Mouse (Mus musculus): Measurements from ENCODE around the gene Gipc1. TPM values are rescaled to one million over a fixed set of nuclear protein-coding genes. Genes with fewer than 3 reads are reported as not detected.

The Gipc1 gene
- polyA plus RNA-seq, 1 experiment from 2014 or later = 180 TPM

DNA sequence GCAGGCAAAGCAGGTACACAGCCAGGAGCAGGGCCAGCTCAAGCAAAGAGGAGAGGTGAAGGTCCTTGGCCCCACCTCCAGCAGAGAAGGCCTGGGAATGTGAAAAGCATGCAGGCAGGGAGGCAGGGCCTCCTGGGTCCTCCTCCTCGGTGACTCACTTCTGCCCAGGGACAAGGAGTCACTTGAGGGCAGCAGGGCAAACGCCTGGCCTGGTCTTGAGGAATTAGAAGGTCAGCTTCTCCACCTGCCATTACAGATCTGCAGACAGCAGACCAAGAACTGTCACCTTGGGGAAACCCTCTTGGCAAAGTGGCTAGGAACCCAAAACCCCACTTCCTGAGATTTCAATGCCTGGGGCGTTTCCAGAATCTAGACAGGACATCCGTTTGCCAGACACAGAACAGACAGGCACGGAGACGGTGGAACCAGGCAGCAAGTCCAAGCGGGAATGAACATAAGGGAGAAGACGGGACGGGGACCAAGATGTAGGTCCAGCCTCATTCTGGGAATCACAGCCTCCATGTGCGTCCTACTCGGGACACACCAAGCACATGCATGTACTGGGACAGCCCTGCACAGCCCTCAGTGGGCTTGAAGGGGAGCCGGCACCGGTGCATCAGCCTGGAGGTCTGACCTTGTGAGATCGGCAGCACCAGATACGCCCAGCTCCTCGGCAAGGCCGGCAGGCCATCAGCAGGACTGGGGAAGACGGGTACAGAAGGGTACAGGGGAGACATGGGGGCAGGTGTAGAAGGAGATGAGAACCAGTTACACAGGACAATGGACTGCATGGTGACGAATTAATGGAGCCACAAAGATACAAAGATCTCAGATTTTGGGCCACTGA is 45.1 kb downstream of the Gipc1 start:
- Histone ChIP-seq H3K36me3 (ENCODE audit: control insufficient read depth, insufficient read depth, low read length) (peaks cover under 1% of the 10 kb centered on the region), H3K4me2 (replicated peaks; ENCODE audit: low read depth, low read length) (peak overlapping the region; percentile 92), H3K9me3 (ENCODE audit: control insufficient read depth, low read depth, low read length) (no peaks in the 10 kb centered on the region), H3K27me3 (ENCODE audit: control insufficient read depth, insufficient read depth, low read length) (no peaks in the 10 kb centered on the region), H3K4me1 (ENCODE audit: control insufficient read depth, insufficient read depth, low read length) (peaks cover 34% of the 10 kb centered on the region), H3K4me3 (ENCODE audit: low read depth, low read length) (peak overlapping the region; percentile 90), H3K27ac (ENCODE audit: low read length) (peak overlapping the region; percentile 48; the same call in 1 of the 2 replicates), H3K9ac (replicated peaks; ENCODE audit: low read depth, low read length) (peak overlapping the region; percentile 93; the same call in 1 of the 2 replicates)
- ATAC-seq (ENCODE audit: insufficient number of reproducible peaks, insufficient read depth, low FRiP score, low read depth) = no peak
- WGBS = 41% methylated on average over 19 of the region's 19 CpGs

GRCm38 (mm10) chr8:83698291-83698660 is 45.8 kb downstream of the Gipc1 start:
- no peaks in the 10 kb centered on the region for H3K27me3 ChIP-seq (ENCODE audit: control insufficient read depth, insufficient read depth, low read length)
- H3K4me3 ChIP-seq (ENCODE audit: low read depth, low read length) = peak overlapping the region; percentile 90
- H3K9me3 ChIP-seq (ENCODE audit: control insufficient read depth, low read depth, low read length) = no peaks in the 10 kb centered on the region
- H3K36me3 ChIP-seq (ENCODE audit: control insufficient read depth, insufficient read depth, low read length) = no peaks in the 10 kb centered on the region
- WGBS = 3% methylated on average over 15 of the region's 15 CpGs
- H3K27ac ChIP-seq (ENCODE audit: low read length) = peak overlapping the region; percentile 79
- peak overlapping the region; percentile 93 for H3K9ac ChIP-seq (replicated peaks; ENCODE audit: low read depth, low read length)
- H3K4me2 ChIP-seq (replicated peaks; ENCODE audit: low read depth, low read length) = peak overlapping the region; percentile 92
- ATAC-seq (ENCODE audit: insufficient number of reproducible peaks, insufficient read depth, low FRiP score, low read depth) = peak; percentile 15
- peaks cover 34% of the 10 kb centered on the region for H3K4me1 ChIP-seq (ENCODE audit: control insufficient read depth, insufficient read depth, low read length)

DNA sequence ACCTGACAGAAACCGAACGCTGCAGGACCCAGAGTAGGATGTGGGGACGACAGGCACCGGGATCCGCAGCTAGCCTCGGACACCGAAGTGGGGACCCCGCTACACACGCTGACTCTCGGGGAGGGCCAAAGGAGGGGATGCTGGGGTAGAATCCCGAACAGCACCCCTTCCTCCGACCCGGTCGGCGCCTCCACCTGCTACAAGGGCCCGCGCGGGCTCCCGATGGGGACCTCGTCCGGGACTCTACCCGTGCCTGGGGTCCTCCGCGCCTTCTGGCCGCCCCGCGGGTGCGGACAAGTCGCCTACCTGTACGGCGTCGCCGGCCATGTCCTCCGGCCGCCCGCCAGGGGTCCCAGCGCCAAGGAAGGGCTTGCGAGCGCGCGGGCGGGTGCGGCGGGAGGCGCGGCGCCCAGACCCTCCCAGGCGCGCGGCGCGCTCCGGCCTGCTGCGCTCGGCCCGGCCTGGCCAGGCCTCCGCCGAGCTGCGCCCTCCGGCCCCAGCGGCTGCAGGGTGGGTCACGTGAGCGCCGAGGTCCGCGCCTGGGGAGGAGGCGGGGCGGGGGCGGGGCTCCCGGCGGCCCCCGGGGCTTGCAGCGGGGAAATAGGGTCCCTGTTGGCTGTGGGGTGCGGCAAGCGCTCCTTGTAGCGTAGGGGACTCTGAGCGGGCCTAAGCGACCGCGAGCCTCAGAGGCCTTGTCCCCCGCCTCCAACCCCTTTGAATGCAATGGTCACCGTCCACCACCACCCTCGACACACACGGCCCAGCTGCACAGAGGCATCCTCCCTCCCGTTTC is 46.4 kb downstream of the Gipc1 start, which contains the start of gene Pkn1:
Gene Pkn1, minus strand, starts transcription at position 519 of the 793 bp plus-strand sequence.
- H3K9me3 ChIP-seq (ENCODE audit: control insufficient read depth, low read depth, low read length) = no peaks in the 10 kb centered on the region
- peak within 1 kb of the TSS; percentile 90 for H3K4me3 ChIP-seq (ENCODE audit: low read depth, low read length)
- H3K27ac ChIP-seq (ENCODE audit: low read length) = peak within 1 kb of the TSS; percentile 79
- H3K9ac ChIP-seq (replicated peaks; ENCODE audit: low read depth, low read length) = peak within 1 kb of the TSS; percentile 93
- H3K27me3 ChIP-seq (ENCODE audit: control insufficient read depth, insufficient read depth, low read length) = no peaks in the 10 kb centered on the region
- peaks cover 33% of the 10 kb centered on the region for H3K4me1 ChIP-seq (ENCODE audit: control insufficient read depth, insufficient read depth, low read length)
- peak within 1 kb of the TSS; percentile 92 for H3K4me2 ChIP-seq (replicated peaks; ENCODE audit: low read depth, low read length)
- WGBS = under 1% methylated on average over 83 of the region's 85 CpGs
- peak; percentile 91 for ATAC-seq (ENCODE audit: insufficient number of reproducible peaks, insufficient read depth, low FRiP score, low read depth)
- no peaks in the 10 kb centered on the region for H3K36me3 ChIP-seq (ENCODE audit: control insufficient read depth, insufficient read depth, low read length)

DNA sequence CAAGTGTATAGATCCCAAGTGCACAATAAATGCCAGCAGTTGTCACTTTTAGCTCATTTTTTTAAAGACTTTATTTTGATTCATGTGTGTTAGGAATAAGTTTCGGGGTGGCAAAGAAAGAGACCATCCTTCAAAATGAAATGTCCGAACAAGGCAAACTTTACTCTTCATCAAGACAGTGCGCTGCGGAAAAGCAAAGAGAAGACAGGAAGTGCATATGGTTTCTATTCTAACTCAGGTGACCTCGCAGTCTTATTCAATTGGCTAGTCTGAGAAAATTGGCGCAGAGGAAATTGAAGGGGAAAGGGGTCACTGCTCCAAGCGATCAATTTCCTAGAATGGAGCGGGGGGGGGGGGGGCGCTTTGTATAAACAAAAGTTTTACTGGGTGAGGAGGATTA is 47.1 kb downstream of the Gipc1 start:
- H3K4me1 ChIP-seq (ENCODE audit: control insufficient read depth, insufficient read depth, low read length) = peaks cover 26% of the 10 kb centered on the region
- H3K4me3 ChIP-seq (ENCODE audit: low read depth, low read length) = peak overlapping the region; percentile 90
- no peaks in the 10 kb centered on the region for H3K9me3 ChIP-seq (ENCODE audit: control insufficient read depth, low read depth, low read length)
- H3K27ac ChIP-seq (ENCODE audit: low read length) = peak overlapping the region; percentile 79
- peak overlapping the region; percentile 93; the same call in 1 of the 2 replicates for H3K9ac ChIP-seq (replicated peaks; ENCODE audit: low read depth, low read length)
- no peak for ATAC-seq (ENCODE audit: insufficient number of reproducible peaks, insufficient read depth, low FRiP score, low read depth)
- no peaks in the 10 kb centered on the region for H3K36me3 ChIP-seq (ENCODE audit: control insufficient read depth, insufficient read depth, low read length)
- H3K4me2 ChIP-seq (replicated peaks; ENCODE audit: low read depth, low read length) = peak overlapping the region; percentile 92
- WGBS = 10% methylated on average over 9 of the region's 9 CpGs
- no peaks in the 10 kb centered on the region for H3K27me3 ChIP-seq (ENCODE audit: control insufficient read depth, insufficient read depth, low read length)

GRCm38 (mm10) chr8:83700423-83701085 is 48.1 kb downstream of the Gipc1 start:
- H3K4me3 ChIP-seq (ENCODE audit: low read depth, low read length) = no peak overlapping the region
- no peak overlapping the region for H3K27ac ChIP-seq (ENCODE audit: low read length)
- 74% methylated on average over 9 of the region's 9 CpGs for WGBS
- no peak overlapping the region for H3K4me2 ChIP-seq (replicated peaks; ENCODE audit: low read depth, low read length)
- H3K9me3 ChIP-seq (ENCODE audit: control insufficient read depth, low read depth, low read length) = no peaks in the 10 kb centered on the region
- peaks cover 26% of the 10 kb centered on the region for H3K4me1 ChIP-seq (ENCODE audit: control insufficient read depth, insufficient read depth, low read length)
- no peak overlapping the region for H3K9ac ChIP-seq (replicated peaks; ENCODE audit: low read depth, low read length)
- H3K36me3 ChIP-seq (ENCODE audit: control insufficient read depth, insufficient read depth, low read length) = no peaks in the 10 kb centered on the region
- ATAC-seq (ENCODE audit: insufficient number of reproducible peaks, insufficient read depth, low FRiP score, low read depth) = no peak
- H3K27me3 ChIP-seq (ENCODE audit: control insufficient read depth, insufficient read depth, low read length) = no peaks in the 10 kb centered on the region

GRCm38 (mm10) chr8:83703426-83703825 is 50.9 kb downstream of the Gipc1 start:
- Histone ChIP-seq H3K4me3 (ENCODE audit: low read depth, low read length) (no peak overlapping the region), H3K4me2 (replicated peaks; ENCODE audit: low read depth, low read length) (no peak overlapping the region), H3K36me3 (ENCODE audit: control insufficient read depth, insufficient read depth, low read length) (no peaks in the 10 kb centered on the region), H3K9me3 (ENCODE audit: control insufficient read depth, low read depth, low read length) (no peaks in the 10 kb centered on the region), H3K27ac (ENCODE audit: low read length) (no peak overlapping the region), H3K4me1 (ENCODE audit: control insufficient read depth, insufficient read depth, low read length) (peaks cover 11% of the 10 kb centered on the region; the same call in 1 of the 2 replicates), H3K27me3 (ENCODE audit: control insufficient read depth, insufficient read depth, low read length) (no peaks in the 10 kb centered on the region), H3K9ac (replicated peaks; ENCODE audit: low read depth, low read length) (no peak overlapping the region)
- ATAC-seq (ENCODE audit: insufficient number of reproducible peaks, insufficient read depth, low FRiP score, low read depth) = no peak
- 78% methylated on average over 4 of the region's 4 CpGs for WGBS

- Histone ChIP-seq H3K9me3 (ENCODE audit: control insufficient read depth, low read depth, low read length) (no peaks in the 10 kb centered on the region), H3K27me3 (ENCODE audit: control insufficient read depth, insufficient read depth, low read length) (no peaks in the 10 kb centered on the region), H3K27ac (ENCODE audit: low read length) (no peak overlapping the region), H3K9ac (replicated peaks; ENCODE audit: low read depth, low read length) (no peak overlapping the region), H3K36me3 (ENCODE audit: control insufficient read depth, insufficient read depth, low read length) (no peaks in the 10 kb centered on the region), H3K4me1 (ENCODE audit: control insufficient read depth, insufficient read depth, low read length) (no peaks in the 10 kb centered on the region), H3K4me3 (ENCODE audit: low read depth, low read length) (no peak overlapping the region), H3K4me2 (replicated peaks; ENCODE audit: low read depth, low read length) (no peak overlapping the region)
- no peak for ATAC-seq (ENCODE audit: insufficient number of reproducible peaks, insufficient read depth, low FRiP score, low read depth)
- WGBS = 62% methylated on average over 5 of the region's 5 CpGs
Measured at GRCm38 (mm10) chr8:83706411-83706810, 53.9 kb downstream of the Gipc1 start.

- 72% methylated on average over 8 of the region's 8 CpGs for WGBS
- H3K4me3 ChIP-seq (ENCODE audit: low read depth, low read length) = no peak overlapping the region
- no peak overlapping the region for H3K27ac ChIP-seq (ENCODE audit: low read length)
- no peaks in the 10 kb centered on the region for H3K4me1 ChIP-seq (ENCODE audit: control insufficient read depth, insufficient read depth, low read length)
- no peak overlapping the region for H3K4me2 ChIP-seq (replicated peaks; ENCODE audit: low read depth, low read length)
- no peak for ATAC-seq (ENCODE audit: insufficient number of reproducible peaks, insufficient read depth, low FRiP score, low read depth)
- H3K9me3 ChIP-seq (ENCODE audit: control insufficient read depth, low read depth, low read length) = no peaks in the 10 kb centered on the region
- no peak overlapping the region for H3K9ac ChIP-seq (replicated peaks; ENCODE audit: low read depth, low read length)
- H3K36me3 ChIP-seq (ENCODE audit: control insufficient read depth, insufficient read depth, low read length) = no peaks in the 10 kb centered on the region
- H3K27me3 ChIP-seq (ENCODE audit: control insufficient read depth, insufficient read depth, low read length) = no peaks in the 10 kb centered on the region
Measured at GRCm38 (mm10) chr8:83707554-83707953, 55.1 kb downstream of the Gipc1 start.
